Mouse (Mus musculus) cerebellum, adult 11-12 months (tissue): ENCODE measurements around the gene Ugp2.
"Not testable (repeated sequence)": the region's sequence is repeated elsewhere in the genome, so short reads cannot be mapped to it uniquely, and the experiment has no call there.

Experiments
- DNase-seq: peaks from one replicate; pipeline ENCODE4 v3.0.0; 2022

Gene Ugp2

GRCm38 (mm10) chr11:21332639-21333295, 38.2 kb downstream of the Ugp2 start:
- no peak for DNase-seq

- DNase-seq, result no peak
Measured at GRCm38 (mm10) chr11:21328141-21328540, 42.9 kb downstream of the Ugp2 start.

GRCm38 (mm10) chr11:21327486-21327885, 43.5 kb downstream of the Ugp2 start:
- DNase-seq, result no peak

- DNase-seq, result no peak
Measured at GRCm38 (mm10) chr11:21326770-21327169, 44.2 kb downstream of the Ugp2 start.

DNA sequence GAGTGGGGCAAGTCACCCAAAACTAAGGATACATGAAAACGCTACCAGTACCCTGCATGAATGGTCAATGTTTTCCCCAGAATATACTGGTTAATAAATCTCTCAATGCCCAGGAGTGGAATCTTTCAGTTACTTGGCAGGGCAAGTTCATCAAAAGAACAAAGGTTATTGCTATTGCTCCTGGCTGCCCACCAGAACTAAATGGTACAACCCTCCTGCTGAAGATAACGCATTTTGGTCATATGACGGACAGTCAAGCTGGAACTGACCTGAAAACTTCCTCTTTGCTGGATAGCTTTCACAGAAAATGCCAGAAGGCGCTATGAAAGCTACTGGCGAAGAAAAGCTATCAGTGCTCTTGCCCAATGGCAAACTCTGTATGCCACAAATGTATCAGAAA, 45.2 kb downstream of the Ugp2 start:
- DNase-seq, result no peak

GRCm38 (mm10) chr11:21322349-21322748, 48.7 kb downstream of the Ugp2 start:
- no peak for DNase-seq

DNA sequence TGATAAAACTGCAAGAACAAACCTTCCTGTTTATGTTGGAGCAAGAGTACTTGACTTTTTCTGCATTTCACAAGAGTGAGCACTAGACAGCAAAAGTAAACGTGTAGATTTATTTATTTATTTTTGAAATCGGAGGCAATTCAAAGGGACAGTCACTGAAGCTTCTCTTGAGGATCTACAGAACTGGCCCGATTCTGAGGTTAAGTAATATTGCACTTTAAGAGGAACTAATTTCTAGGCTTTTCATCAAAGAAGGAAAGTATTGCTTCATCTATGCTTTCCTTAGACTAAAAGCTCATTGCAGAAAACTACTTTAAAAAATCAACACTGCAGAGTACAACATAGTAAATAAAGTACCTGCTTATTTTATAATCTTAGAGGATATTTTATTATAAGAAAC, 49.4 kb downstream of the Ugp2 start:
- DNase-seq, result no peak

DNA sequence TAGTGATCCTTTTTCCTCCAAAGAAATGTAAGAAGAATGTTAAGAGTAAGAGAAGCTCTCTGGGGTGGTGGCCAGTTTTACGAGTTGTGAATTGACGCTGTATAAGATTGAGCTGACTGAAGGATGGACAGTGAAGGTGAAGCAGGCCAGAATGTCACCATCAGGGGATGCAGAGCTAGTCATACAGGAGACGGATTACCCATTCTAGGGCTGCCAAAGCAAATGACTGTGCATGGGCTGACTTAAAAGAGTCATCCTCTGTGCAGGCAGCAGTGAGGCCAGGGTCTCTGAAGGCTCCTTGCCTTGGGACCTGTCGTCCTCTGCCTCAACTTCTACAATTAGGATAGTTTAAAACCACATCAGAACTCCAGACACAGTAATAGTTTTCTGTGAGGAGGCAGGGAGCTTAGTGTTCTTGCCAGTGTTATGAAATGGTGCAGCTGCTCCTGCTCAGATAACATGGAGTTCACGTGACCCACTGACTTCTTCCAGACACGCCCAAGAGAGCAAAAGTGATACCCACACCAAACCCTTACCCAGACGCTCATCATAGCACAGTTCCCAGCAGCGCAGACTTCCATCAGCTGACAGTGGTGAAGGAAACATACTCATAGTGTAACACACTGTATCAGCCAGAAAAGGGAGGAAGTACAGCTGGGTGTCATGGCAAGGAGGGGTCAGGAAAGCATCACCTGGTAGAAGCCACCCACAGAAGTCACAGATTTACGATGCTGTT, 56.9 kb downstream of the Ugp2 start:
- no peak for DNase-seq

GRCm38 (mm10) chr11:21309516-21309915, 61.5 kb downstream of the Ugp2 start:
- no peak for DNase-seq

- no peak for DNase-seq
Measured at GRCm38 (mm10) chr11:21308119-21308518, 62.9 kb downstream of the Ugp2 start.

- no peak for DNase-seq
Measured at GRCm38 (mm10) chr11:21307078-21307668, 63.8 kb downstream of the Ugp2 start.

- no peak for DNase-seq
Measured at GRCm38 (mm10) chr11:21303619-21304018, 67.4 kb downstream of the Ugp2 start.

DNA sequence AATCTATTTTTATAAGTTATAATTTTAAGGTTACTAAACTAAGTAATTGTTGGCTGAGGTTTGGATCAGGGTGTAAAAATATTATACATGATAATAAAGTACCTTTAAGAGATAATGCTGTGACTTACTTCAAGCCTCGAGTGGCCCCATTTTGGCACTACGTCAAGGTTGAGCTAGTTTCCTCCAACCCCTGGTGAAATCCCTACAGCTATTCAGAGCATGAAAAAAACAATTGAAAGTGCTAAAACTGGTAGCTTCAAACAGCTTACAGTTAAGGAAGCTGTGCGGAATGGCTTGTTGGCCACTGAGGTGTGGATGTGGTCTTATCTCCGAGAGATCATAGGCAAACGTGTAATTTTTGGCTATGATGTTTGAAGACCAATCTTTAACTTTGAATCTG, 75.5 kb downstream of the Ugp2 start:
- no peak for DNase-seq

DNA sequence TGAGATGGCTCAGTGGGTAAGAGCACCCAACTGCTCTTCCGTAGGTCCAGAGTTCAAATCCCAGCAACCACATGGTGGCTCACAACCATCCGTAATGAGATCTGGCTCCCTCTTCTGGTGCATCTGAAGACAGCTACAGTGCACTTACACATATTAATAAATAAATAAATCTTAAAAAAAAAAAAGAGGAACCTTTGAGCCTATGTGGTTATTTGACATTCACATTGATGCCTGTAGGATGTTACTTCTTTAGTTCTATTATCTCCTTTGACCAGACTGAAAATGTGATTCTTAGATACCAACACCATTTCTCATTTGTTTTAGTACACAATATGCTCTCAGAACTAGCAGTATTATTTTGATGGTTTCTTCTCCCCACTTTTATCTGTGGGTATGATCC, 82.8 kb downstream of the Ugp2 start:
- DNase-seq, result not testable (repeated sequence)

GRCm38 (mm10) chr11:21286391-21286790, 84.6 kb downstream of the Ugp2 start:
- no peak for DNase-seq

DNA sequence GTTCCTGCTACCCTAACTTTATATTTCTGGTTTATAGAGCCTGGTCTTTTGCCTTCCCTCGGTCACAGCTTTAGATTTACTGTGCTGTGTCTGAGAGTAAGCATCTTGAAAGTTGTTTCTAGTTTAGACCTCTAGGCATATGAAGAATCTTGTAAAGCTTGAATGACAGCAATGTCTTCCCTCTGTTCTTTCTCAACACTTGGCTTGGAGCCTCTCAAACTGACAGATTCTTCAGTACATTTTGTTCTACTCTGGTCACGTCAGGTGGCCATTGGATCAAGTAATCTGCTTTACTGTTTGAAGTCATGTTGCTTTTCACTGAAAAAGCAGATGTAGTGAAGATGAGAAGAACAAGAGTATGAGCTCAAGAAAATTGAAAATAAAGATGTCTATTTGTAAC, 94.8 kb downstream of the Ugp2 start:
- DNase-seq, result no peak
